ENCODE assay signal across 27 mouse cellular contexts in the genomic region with DNA sequence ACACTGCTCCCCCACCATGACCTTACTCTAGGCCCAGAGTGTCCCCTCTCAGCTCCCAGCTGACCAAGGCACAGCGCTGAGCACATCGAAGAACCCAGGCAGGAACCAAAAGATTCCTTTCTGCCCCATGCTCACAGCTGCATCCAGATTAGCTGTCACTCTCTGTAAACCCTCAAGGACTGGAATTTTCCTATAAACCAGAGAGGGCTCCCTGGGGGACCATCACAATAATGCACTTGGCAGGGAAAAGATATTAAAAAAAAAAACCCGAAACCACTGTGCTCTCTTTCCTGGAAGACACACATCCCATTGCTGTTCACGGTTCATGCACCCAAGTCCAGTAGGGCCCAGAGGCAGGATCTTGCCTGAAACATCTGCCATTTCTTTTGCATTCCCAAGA. TPM values are rescaled to one million over a fixed set of nuclear protein-coding genes. Genes with fewer than 3 reads are reported as not detected.
DNase-seq lines count a peak whose midpoint lies in the region; TF ChIP-seq lines count a peak whose summit lies in the region.
"Had no signal": no experiment of that assay in that cellular context is flagged by ENCODE, and none has a peak within 500 bp of the region (broad histone marks: within the 10 kb centered on the region; RNA-seq: fewer than 3 reads in every experiment).

No protein-coding gene starts in this region.

- H3ac ChIP-seq in myocyte (ENCODE audit: control insufficient read depth, insufficient read length), result no peak overlapping the region

- peak; percentile 16 for DNase-seq in cerebellum, adult 9-10 months
- no peak for DNase-seq in cerebellum, adult 2 months
- peak; percentile 32 for DNase-seq in kidney, postnatal 10 days
- no peak for DNase-seq in kidney, adult 9 months
- peak; percentile 57 for DNase-seq in NIH3T3 (ENCODE audit: low read depth)
- DNase-seq in right cerebral cortex, postnatal 25 days, result no peak
- DNase-seq: cerebellum, adult 11 months; cerebellum, postnatal 14 days; gastrocnemius, adult 2 months; gastrocnemius, postnatal 36 days; heart, adult 18-20 months; heart, postnatal 36 days; layer of hippocampus, postnatal 36 days; left cerebral cortex, postnatal 4 days; liver, postnatal 0 days; thymus, postnatal 14 days had no signal

- no peaks in the 10 kb centered on the region for H3K27me3 ChIP-seq in cerebellum, adult 2 months (ENCODE audit: control insufficient read depth, insufficient read depth, low read length)
- H3K27me3 ChIP-seq in myocyte (ENCODE audit: control insufficient read depth, insufficient read depth, insufficient read length), result no peaks in the 10 kb centered on the region
- H3K27me3 ChIP-seq: hindbrain, embryonic 12.5 days; intestine, embryonic 15.5 days; liver, embryonic 12.5 days; midbrain, embryonic 13.5 days; stomach, embryonic 15.5 days had no signal

- peaks cover 6% of the 10 kb centered on the region for H3K4me1 ChIP-seq in cerebellum, adult 2 months (ENCODE audit: control insufficient read depth, insufficient read depth, low read length)
- H3K4me1 ChIP-seq: intestine, embryonic 15.5 days had no signal

- 58% methylated on average over 4 of the region's 4 CpGs for WGBS in cerebellum, adult 2 months

- H3K36me3 ChIP-seq in myocyte (ENCODE audit: control insufficient read depth, insufficient read depth), result no peaks in the 10 kb centered on the region
- H3K36me3 ChIP-seq: G1E; hindbrain, embryonic 12.5 days; intestine, embryonic 15.5 days; liver, embryonic 12.5 days; midbrain, embryonic 13.5 days; stomach, embryonic 15.5 days had no signal

- no peak for TF ChIP-seq POLR2A in cerebellum, adult 2 months (IDR thresholded peaks at IDR 0.05; ENCODE audit: borderline replicate concordance, insufficient read depth, low read length)
- TF ChIP-seq POLR2A in myocyte (IDR thresholded peaks at IDR 0.05; ENCODE audit: insufficient read length, low read depth), result no peak

- H3K27ac ChIP-seq in cerebellum, adult 2 months (ENCODE audit: insufficient read depth, low read length), result no peak overlapping the region
- H3K27ac ChIP-seq: gastrocnemius, adult 2 months; hindbrain, embryonic 12.5 days; hindbrain, postnatal 0 days; intestine, embryonic 15.5 days; liver, embryonic 12.5 days; macrophage; midbrain, embryonic 13.5 days; stomach, embryonic 15.5 days had no signal

- peak overlapping the region; percentile 21 for H3K4me2 ChIP-seq in myocyte (ENCODE audit: low read depth)
- H3K4me2 ChIP-seq: heart, embryonic 11.5 days; hindbrain, embryonic 12.5 days; intestine, embryonic 15.5 days; liver, embryonic 12.5 days; midbrain, embryonic 13.5 days; stomach, embryonic 15.5 days had no signal

- TF ChIP-seq CTCF in cerebellum, adult 2 months (IDR thresholded peaks at IDR 0.05; ENCODE audit: borderline replicate concordance, insufficient read depth, low read depth, low read length), result no peak

- no peak overlapping the region for H3K4me3 ChIP-seq in cerebellum, adult 2 months (replicated peaks; ENCODE audit: insufficient read depth, low read depth, low read length)
- no peak overlapping the region for H3K4me3 ChIP-seq in myocyte
- H3K4me3 ChIP-seq: erythroblast, embryonic 14.5 days; gastrocnemius, adult 2 months; hindbrain, embryonic 12.5 days; intestine, embryonic 15.5 days; liver, embryonic 12.5 days; midbrain, embryonic 13.5 days; stomach, embryonic 15.5 days had no signal

- H3K79me2 ChIP-seq in myocyte (ENCODE audit: control insufficient read depth, insufficient read depth), result no peaks in the 10 kb centered on the region

TF ChIP-seq in myocyte, 11 proteins besides CTCF, POLR2A, EP300 and RAD21:
- TF ChIP-seq MYOG (IDR thresholded peaks at IDR 0.05; ENCODE audit: control insufficient read depth in 1 of 3, insufficient read depth in 1 of 3, insufficient read length in 2 of 3, low read depth in 2 of 3) (no peak), MYOD1 (IDR thresholded peaks at IDR 0.05; ENCODE audit: control insufficient read depth in 1 of 3, insufficient read length in 2 of 3, low read depth in 2 of 3) (peak in 1 of 3 experiments; percentile 5)

RNA-seq across cellular contexts. Expression of a gene that starts 31.4 kb away (rescaled TPM):
- polyA plus RNA-seq in cerebellum, adult 2 months (2012; rRNA removed), result 5.3 and 6.2 TPM in 2 replicates
- not detected for polyA plus RNA-seq in myocyte (2012; fragmentation: generic; extraction: Trizol)
- polyA plus RNA-seq: erythroblast, embryonic 14.5 days; G1E; macrophage had no signal

RNA-seq across cellular contexts. Expression of a gene that starts 33.3 kb away (rescaled TPM):
- 35.6 and 37.5 TPM in 2 replicates for polyA plus RNA-seq in cerebellum, adult 2 months (2012; rRNA removed)
- polyA plus RNA-seq in myocyte (2012; fragmentation: generic; extraction: Trizol), result 24.1 TPM

Comparison
In these comparisons a context has a peak if more than half of its experiments do, and no peak if none do; other contexts are left out.
1. DNase-seq: peak in cerebellum, adult 9-10 months (single experiment), kidney, postnatal 10 days (single experiment) and NIH3T3 (single experiment); none in cerebellum, adult 2 months (0 of 2), kidney, adult 9 months (single experiment) and right cerebral cortex, postnatal 25 days (single experiment).